Mouse (Mus musculus) liver, embryonic 16.5 days (tissue): ENCODE measurements around the gene Tmem94. TPM values are rescaled to one million over a fixed set of nuclear protein-coding genes. Genes with fewer than 3 reads are reported as not detected.

Experiments used
- microRNA-seq: library from miRNA; unstranded; fragments of <30 nt; microRNA quantifications from one replicate; pipeline ENCODE4, GENCODE M21; 2016
- polyA plus RNA-seq: library from polyadenylated mRNA; unstranded; fragments of >200 nt; fragmentation: Nextera tagmentation; extraction: Ambion mirVana; gene quantifications from 2 replicates; pipeline ENCODE4 v1.2.1, GENCODE M21; 2015

Gene Tmem94
- polyA plus RNA-seq, 1 experiment from 2014 or later = 10.4 TPM

Small RNAs within 50 kb of the gene (microRNA-seq; reads per million reads assigned to microRNA genes)
- gene Mir5621 = not detected

Other genes starting within 250 kb of the Tmem94 start
- gene Sumo2, start 229.2 kb upstream of the Tmem94 start, polyA plus RNA-seq = 270 and 312 TPM in 2 replicates
- 94.4 and 96.5 TPM in 2 replicates for gene Nup85, start 201.0 kb upstream of the Tmem94 start, polyA plus RNA-seq
- 47.6 and 49.5 TPM in 2 replicates for gene Mrps7, start 161.5 kb upstream of the Tmem94 start, polyA plus RNA-seq
- gene Gga3, start 161.4 kb upstream of the Tmem94 start, polyA plus RNA-seq = 7.9 TPM in 2 replicates
- gene Mif4gd, start 152.5 kb upstream of the Tmem94 start, polyA plus RNA-seq = 28.4 and 28.6 TPM in 2 replicates
- gene Slc25a19, start 137.1 kb upstream of the Tmem94 start, polyA plus RNA-seq = 8.7 and 8.8 TPM in 2 replicates
- gene Grb2, start 56.8 kb upstream of the Tmem94 start, polyA plus RNA-seq = 49.1 and 53.1 TPM in 2 replicates
- gene Caskin2, start 48.2 kb downstream of the Tmem94 start, polyA plus RNA-seq = 5.1 and 6.1 TPM in 2 replicates
- 10.2 and 12.4 TPM in 2 replicates for gene Tsen54, start 49.3 kb downstream of the Tmem94 start, polyA plus RNA-seq
- 14.4 and 15.6 TPM in 2 replicates for gene Llgl2, start 58.6 kb downstream of the Tmem94 start, polyA plus RNA-seq
- 0.34 and 1.5 TPM in 2 replicates for gene Myo15b, start 93.0 kb downstream of the Tmem94 start, polyA plus RNA-seq
- gene Smim5, start 134.5 kb downstream of the Tmem94 start, polyA plus RNA-seq = 29.5 and 30.1 TPM in 2 replicates
- 2.7 and 3.1 TPM in 2 replicates for gene Smim6, start 146.6 kb downstream of the Tmem94 start, polyA plus RNA-seq
- 13.6 and 16.2 TPM in 2 replicates for gene Sap30bp, start 167.8 kb downstream of the Tmem94 start, polyA plus RNA-seq
- 7.9 and 8.9 TPM in 2 replicates for gene Recql5, start 168.0 kb downstream of the Tmem94 start, polyA plus RNA-seq
- gene Itgb4, start 209.3 kb downstream of the Tmem94 start, polyA plus RNA-seq = 0.14 and 0.40 TPM in 2 replicates
- gene Galk1, start 247.3 kb downstream of the Tmem94 start, polyA plus RNA-seq = 180 and 192 TPM in 2 replicates